Mouse (Mus musculus): Measurements from ENCODE around the gene Farsa.

Farsa gene

DNA sequence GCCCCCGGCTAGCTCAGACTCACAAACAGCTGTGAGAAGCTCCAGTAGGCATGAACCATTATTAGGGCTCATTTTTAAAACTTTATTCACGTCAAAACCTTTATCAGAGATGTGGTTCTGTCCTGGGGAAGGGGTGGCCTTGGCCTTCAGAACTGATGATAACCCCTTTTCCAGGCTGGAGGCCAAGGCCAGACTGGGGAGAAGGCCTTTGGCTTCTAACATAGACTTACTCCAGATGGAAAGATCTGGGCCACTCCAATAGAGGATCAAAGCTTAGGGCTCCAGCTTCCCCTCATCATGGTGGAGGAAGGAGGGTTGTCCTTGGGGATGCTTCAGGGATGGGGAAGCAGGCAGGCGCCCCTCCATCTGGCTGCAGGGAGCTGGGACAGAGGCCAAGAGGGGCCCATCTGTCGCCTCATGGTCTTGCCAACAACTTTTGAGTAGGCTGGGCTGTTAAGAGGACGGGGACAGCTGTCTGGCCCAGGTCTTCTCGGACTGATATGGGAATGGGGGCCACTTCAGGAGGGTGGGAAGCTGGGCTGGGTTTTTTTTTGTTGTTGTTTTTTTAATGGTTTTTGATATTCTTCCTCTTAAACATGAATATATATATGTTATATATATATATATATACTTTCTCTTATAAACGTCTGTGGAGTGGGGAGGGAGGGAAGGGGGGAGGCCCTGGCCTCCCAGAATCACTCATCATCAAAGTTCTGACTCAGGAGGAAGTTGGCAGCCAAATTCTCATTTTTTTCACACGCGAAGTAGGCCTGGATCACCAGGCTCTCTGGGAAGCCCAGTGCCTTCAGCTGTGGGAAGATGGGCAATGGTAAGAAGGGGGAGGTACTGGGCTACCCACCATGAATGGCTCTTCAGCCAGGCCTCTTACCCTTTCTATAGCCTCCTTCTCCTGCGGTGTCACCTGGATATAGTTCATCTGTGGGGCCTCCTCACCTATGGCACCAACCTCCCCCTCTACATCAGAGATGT, 21.6 kb upstream of the Farsa start:
- DNase-seq (ENCODE audit: low spot score in 2 of 2), result peak in 1 of 2 experiments; percentile 81

DNA sequence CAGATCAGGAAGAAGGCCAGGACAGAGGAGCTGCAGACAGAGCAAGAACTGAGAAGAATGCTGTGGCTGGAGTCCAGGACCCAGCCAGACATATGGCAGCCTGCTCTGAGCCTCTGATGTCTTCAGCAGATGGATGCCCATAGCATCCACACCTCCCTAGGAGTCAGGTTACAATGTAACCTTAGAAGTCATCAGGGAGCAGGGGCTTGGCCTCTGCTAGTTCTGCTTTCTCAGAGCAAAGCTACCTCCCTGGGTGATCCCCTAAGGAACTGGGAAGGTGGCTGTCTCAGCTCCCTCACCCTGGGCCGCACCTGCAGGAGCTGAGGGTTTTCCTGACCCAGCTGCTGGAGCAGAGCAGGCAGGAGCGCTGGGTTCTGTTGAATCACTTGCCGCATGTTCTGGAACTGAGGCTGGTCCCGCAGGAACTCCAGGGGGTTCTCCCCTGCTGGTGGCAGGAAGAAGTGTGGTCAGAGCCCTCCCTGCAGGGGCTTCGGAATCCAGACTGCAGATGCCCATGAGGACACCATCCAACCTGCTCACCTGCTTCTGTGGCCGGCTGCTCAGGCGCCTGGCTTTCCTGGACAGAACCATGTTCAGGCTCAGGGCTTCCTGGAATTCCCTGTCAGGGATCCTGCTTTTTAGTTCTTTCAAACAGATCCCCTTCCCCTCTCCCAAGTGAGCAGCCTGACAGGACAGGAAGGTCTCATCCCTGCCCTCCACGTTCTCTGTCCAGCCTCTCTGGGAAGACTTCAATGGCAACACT, 19.5 kb upstream of the Farsa start:
- DNase-seq (ENCODE audit: low spot score in 2 of 2), result no peak

DNA sequence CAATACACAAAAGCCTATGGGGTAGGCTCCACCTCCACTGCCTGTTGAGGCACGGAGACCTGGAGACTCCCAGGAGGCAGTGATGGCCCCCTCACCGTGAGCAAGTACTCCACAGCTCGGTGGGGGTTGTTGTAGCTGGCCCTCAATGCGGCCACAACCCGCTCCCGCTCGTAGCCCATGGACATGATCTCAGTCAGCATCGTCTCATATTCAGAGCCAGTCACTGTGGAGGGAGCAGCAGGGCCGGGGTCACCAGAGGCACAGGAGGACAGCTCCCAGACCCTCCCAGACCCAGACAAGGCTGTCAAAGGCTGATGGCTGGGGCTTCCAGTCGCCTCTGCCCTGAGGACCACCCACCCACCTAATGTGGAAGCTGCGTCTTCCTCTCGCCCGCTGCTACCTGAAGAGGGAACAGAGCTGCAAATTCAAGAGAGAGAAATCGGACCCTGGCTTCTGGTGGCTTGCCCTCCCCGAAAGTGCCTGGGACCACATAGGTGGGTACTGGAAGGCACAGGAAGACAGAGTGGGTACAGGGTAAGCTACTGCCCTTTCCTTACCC, 18.8 kb upstream of the Farsa start:
- DNase-seq (ENCODE audit: low spot score in 2 of 2), result no peak

DNA sequence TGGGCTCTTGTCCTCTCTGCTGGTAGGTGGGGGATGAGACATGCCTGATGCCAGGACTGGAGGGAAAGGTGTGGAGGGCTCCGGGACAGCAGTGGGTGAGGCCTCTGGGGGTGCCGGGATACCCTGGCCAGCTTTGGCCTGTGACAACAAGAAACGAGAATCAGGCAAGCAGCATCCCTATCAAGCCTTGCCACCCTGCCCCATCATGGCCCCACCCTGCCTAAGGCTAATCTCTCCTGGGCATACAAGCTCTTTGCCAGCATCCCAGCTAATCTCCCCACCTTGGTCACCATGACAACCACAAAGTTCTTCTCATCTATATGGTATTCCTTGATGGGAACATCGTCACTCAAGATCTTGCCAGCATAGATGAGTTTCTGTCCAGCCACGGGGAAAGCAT, 18.3 kb upstream of the Farsa start:
- no peak for DNase-seq (ENCODE audit: low spot score in 2 of 2)

DNA sequence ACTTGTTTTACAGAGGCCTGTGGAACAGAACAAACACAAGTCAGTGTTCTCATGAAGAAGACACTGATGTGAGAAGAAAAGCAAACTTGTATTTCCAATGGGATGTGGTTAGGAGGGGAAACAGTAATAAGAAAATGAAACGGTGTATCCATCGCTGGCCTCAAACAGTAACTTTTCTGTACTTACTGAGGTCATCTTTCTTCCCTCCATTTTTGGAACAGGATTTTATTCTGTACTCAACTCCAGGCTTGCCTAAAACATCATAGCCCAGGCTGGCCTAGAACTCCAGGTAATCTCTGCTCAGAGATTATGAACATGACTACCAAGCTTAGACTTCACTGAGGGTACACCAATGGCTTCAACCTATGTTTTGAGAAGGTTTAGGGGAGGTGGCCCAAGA, 17.4 kb upstream of the Farsa start:
- no peak for DNase-seq (ENCODE audit: low spot score in 2 of 2)

DNA sequence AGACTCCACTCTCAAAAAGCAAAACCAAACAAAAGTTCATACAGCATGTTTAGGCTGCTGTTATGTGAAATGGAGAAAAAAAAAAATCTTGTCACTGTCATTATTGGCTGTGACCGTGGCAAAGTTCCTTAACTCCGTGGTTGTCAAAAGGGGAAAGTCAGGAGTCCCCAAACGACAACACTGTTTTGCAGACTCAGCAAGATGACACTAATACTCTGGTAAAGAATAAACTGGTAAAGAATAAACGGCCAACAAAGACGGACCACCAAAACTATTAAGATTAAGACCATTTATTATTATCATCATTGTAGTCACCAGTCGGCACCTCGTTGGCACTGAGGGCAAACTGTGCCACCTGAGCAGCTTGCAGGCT, 16.9 kb upstream of the Farsa start:
- no peak for DNase-seq (ENCODE audit: low spot score in 2 of 2)

DNA sequence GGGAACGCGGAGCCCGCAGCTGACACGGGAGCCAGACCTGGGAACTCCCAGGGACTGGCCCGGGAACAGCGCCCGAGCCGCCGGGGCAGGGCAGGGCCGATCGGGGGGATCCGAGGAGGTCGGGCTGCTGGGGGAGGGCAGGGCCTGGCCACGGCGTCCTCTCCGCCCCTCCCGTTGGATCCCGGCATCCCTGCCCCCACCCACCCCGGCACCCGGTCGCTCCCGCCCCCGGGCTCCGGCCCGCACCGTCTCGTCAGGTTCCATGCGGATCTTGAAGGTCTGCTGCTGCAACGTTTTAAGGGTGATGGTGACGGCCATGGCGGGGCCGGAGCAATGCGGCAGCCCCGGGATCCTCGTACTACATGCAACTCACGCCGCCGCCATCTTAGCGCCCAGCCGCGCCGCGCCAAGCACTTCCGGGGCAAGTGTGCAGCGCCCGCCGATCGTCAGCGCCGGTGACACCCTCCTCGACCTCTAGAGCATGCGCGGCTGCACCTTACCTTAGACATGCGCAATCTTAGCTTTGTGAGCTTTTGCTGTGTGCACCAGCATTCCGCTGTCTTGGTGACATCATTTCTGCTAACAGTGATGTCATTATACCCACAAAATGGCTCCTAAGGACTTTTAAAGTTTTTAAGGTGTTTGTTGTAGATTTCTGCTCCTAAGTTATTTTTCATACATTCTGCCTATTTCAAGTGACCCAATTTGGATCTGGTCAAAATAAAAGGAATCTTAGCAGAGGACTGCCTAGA, 16.4 kb upstream of the Farsa start, which contains the start of gene Rad23a:
TSS of gene Rad23a (minus strand) at position 418 of the 752 bp plus-strand sequence.
- peak; percentile 84 to 92 for DNase-seq (ENCODE audit: low spot score in 2 of 2)

DNA sequence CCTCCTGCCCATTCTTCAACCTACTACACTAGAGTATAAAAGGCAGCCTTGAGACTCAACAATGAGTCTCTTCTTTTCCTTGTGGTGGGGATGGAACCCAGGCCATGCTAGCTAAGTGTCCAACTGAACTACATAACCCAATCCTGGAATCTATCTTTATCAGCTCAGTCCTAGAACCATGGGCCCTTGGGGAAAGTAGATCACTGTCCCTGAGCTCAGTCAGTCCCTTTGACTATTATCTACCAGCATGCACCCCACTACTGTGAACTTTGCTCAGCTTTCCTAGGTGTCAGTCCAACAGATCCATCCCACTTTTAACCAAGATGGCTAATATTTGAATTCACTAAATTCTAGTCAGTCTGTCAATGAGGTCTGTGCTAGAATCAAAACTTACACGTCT, 15.3 kb upstream of the Farsa start:
- DNase-seq (ENCODE audit: low spot score in 2 of 2), result no peak

DNA sequence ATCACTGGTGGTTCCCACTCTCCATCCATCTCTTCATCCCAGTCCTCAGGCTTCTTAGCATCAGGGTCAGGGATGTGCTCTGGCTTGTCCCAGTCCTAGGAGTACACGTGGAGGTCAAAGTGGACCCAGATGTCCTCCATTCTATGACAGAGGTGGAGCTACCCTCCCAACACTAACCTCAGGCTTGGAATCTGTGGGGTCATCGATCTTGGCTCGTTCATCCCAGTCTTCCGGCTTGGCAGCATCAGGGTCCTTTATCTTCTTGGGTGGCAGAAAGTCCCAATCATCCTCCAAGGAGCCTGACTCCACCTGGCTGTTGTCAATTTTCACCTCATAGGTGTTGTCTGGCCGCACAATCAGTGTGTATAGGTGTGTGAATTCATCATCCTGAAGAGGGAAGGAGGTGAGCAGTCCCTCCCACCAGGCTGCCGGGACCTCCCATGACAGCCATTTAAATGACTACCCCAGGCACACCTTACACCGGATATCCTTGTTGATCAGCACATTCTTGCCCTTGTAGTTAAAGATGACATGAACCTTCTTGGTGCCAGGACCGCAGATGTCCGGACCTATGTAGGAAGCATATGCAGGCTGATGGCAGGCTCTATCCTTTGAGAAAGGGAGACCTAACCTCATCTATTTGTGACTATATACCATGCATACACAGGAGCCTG, 12.3 kb upstream of the Farsa start:
- DNase-seq (ENCODE audit: low spot score in 2 of 2), result no peak

DNA sequence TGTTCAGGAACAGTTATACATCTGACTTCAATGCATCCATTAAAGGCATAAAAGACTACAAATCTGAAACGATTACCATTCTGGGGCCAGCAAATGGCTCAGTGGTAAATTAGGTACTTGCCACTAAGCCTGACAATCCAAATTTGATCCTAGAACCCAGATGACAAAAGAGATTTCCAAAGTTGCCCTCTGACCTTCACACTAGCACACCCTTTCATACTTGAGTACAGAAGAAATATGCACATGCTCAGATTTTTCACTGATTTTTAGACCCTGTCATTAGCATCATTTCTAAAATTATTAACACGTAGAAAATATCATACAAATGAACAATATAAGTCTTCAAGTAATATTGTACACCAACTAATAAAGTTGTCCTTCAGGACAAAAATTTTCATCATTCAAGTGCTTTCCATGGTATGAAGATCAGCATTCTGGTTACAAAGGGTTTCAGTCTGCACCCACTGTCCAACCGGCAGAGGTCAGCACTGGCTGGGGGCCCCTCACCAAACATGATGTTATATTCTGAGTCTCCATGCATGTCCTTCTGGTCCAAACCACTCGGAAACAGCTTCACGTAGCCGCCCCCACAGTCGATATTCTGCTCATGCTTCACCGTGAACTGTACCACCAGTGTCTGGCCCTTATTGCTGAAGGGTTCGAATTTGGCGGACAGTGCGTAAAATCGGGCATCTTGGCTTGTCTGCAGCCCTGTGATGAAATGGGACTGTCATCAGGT, 11.3 kb upstream of the Farsa start:
- no peak for DNase-seq (ENCODE audit: low spot score in 2 of 2)

DNA sequence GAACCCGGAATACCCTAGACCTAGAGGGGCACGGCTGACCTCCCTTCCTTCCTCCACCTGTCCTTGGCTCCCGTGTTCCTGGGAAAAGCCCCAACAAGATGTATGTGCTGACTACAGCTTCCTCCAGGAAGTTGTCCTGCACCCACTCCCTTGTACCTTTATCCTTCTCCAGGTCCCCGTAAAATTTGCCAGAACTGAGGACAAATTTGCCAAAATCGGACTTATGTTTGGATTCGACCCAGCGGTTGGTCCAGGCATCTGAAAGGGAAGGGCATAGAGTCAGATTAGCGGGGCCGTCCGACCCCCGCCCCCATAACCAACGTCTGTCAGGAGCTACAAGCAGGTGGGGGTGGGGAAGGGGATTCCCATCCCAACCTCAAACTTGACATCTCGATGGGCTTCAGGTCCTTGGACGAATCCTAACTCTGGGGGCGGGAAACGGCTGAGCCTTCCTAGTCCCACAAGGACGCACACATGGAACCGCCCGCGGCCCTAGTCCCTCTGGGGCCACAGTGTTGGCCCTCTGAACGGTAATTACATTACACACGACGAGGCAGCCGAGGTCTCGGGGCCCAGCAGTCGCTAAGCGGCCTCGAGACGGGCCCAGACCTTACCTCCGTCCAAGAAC, 10.6 kb upstream of the Farsa start:
- peak in 1 of 2 experiments; percentile 53 for DNase-seq (ENCODE audit: low spot score in 2 of 2)

DNA sequence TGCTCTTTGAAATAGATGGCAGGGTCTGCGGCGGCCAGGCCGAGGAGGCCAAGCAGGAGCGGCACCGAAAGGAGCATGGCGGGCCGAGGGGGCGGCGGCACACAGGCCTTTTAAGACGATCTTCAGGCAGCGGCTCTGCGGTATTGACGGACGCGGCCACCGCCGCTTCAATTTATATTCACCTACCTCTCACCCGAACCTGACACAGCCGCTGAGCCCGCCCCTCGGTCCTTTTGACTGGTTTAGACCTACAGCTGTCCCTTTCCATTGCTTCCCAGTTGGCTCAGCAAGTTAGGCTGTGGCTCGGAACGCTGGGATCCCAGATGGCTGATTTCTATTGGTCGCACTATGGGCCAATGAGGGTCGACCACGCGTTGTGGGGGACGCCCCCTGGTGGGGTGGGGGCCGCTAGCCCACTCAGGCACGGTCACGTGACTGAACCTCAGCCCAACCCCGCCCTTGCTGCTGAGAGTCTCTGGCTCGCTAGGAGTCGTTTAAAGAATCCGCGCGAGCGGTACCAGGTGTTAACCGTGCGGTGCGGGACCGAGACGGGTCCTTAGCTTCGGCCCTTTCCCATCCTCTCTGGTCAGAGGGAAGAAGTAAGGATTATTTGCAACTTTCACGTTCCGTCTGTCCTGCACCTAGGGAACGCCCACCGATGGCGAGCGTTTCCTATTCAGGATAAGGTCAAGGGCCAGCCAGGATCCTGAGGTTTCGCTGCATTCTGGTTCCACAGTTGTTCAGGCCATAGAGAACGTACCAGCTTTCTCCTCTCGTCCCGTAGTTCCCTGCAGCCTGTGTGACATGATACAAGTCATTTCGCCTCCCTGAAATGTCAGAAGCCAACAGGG, 9.8 kb upstream of the Farsa start, which contains the start of gene Calr:
TSS of gene Calr (minus strand) at position 213 of the 851 bp plus-strand sequence.
- DNase-seq (ENCODE audit: low spot score in 2 of 2), result peak; percentile 100

DNA sequence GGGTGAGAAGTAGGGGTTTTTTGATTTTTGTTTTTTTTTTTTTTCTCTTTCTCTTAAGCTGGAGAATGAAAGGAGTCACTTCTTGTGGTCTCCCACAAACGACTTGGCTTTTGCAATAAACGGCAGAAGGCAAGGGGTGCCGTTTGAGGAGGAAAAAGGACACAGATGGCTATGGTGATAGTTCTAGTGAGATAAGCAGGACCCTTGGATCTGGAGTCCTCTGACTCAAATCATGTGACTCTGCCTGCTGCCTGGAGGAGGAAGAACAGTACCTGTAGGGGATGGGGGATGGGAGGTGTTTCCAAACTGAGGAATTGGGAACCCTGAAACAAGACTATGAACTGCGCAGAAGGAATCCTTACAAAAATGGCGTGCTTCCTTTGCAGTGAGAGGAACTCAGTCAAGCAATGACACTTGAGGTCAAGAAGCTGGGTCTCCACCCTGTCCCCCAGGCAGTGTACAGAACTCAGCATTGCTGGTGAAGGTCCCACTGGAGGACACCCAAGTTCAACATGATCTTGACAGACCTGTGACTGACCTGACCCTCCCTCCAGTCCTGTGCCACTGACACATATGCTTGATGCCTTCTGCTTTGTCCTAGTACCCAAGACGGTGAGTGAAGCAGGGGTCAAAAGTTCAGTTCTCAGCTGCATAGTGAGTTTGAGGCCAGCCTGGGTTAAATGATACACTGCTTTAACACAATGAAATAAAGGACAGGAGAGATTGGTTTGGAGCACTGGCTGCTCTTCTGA, 8.9 kb upstream of the Farsa start:
- DNase-seq (ENCODE audit: low spot score in 2 of 2), result no peak

DNA sequence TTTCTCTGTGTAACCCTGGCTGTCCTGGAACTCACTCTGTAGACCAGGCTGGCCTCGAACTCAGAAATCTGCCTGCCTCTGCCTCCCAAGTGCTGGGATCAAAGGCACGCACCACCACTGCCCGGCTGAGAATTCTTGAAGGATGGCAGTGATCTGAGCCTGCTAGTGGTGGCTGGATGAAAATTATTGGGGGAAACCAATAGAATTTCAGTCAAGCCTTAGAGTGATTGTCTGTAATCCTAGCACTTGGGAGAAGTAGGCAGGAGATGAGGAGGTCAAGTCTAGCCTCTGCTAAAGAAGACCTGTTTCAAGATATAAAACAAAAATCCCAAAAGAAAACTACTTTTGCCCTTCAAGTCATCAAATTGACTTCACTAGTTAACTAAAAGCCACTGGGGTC, 355 bp upstream of the Farsa start:
- no peak for DNase-seq (ENCODE audit: low spot score in 2 of 2)

DNA sequence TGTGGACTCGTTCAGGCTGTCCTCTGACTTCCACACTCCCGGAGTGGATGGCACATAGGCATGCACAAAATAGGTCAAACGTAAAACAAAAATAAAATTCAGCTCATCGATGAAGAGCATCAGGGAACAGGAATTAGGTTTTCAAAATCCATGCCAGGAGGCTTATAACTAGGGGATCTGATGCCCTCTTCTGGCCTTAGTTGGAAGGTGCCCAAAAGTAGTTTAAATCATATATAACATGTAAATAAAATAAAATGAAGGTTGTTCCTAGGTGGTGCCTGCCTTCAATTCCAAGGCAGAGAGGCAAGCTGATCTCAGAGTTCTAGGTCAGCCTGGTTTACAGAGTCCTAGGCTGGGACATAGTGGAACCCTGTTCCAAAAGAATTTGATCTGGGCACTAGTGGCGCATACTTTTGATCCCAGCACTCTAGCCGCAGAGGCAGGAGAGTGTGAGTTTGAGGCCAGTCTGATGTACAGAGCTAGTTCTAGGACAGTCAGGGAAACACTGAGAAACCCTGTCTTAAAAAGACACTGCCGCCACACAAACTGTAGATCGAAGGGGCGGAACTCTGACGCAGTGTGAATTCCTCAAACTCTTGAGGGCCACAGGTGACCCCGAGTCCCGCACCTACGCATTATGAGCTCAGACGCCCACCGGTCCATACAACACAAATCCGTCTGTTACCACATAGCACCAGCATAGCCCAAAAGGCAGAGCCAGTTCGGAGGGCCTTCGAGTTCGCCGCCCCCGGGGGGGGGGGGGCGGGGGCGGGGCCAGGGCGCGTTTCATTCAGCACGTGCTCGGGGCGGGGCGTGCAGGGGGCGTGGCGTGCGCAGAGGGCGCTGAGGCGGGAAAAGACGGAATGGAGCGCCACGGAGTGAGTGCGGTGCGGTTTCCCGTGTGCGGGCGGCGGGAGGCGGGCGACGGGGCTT, 14.9 kb downstream of the Farsa start, which contains the start of gene Syce2:
TSS of gene Syce2 (plus strand) at position 736 of the 933 bp plus-strand sequence.
- DNase-seq (ENCODE audit: low spot score in 2 of 2), result peak in 1 of 2 experiments; percentile 40

DNA sequence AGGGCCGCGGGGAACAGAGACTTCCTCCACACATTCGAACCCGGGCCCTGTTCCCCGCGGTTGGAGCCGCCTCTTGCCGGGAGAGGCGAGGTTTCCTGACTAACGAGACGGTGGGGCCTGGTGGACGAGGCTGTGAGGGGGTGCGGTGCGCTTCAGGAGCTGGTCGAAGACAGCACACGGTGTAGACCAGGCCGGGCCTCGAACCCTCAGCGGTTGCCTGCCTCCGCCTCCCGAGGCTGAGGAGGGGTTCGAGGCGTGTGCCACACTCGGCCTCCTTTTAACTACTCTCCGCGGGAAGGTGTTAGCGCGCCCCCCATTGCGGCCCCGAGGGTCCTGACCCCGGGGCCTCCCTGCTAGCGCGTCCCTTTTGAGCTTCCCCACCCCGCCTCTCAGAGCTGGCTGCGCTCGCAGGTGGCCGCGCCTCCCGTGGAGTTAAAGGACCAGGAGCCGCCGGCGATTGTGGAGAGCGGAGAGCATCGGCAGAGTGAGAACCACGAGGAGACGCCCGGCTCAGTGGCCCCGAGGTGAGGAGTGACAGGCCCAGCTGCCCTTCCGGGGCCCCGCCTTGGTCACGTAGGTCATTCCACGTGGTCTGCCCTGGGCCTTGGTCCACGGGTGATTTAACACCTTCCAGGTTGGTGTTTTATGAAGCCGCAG, 15.6 kb downstream of the Farsa start:
- no peak for DNase-seq (ENCODE audit: low spot score in 2 of 2)
